Mouse (Mus musculus): ENCODE measurements around the gene Pacs1.
"Not testable (repeated sequence)": the region's sequence is repeated elsewhere in the genome, so short reads cannot be mapped to it uniquely, and the experiment has no call there.

The Pacs1 gene

GRCm38 (mm10) chr19:5267015-5267414 lies 5.9 kb downstream of the Pacs1 start:
- no peak for DNase-seq

- no peak for DNase-seq
Observed at GRCm38 (mm10) chr19:5257140-5257539, 15.8 kb downstream of the Pacs1 start.

- not testable (repeated sequence) for DNase-seq
Observed at GRCm38 (mm10) chr19:5236981-5237380, 35.9 kb downstream of the Pacs1 start.

GRCm38 (mm10) chr19:5232696-5233095 lies 40.2 kb downstream of the Pacs1 start:
- no peak for DNase-seq

GRCm38 (mm10) chr19:5230110-5230509 lies 42.8 kb downstream of the Pacs1 start:
- DNase-seq: no peak

GRCm38 (mm10) chr19:5224624-5225023 lies 48.3 kb downstream of the Pacs1 start:
- no peak for DNase-seq

- no peak for DNase-seq
Observed at GRCm38 (mm10) chr19:5224077-5224476, 48.8 kb downstream of the Pacs1 start.

- no peak for DNase-seq
Observed at GRCm38 (mm10) chr19:5221926-5222325, 51.0 kb downstream of the Pacs1 start.

- not testable (repeated sequence) for DNase-seq
Observed at GRCm38 (mm10) chr19:5221219-5221723, 51.6 kb downstream of the Pacs1 start.

- no peak for DNase-seq
Observed at GRCm38 (mm10) chr19:5220389-5220788, 52.5 kb downstream of the Pacs1 start.

- DNase-seq: no peak
Observed at GRCm38 (mm10) chr19:5201691-5202090, 71.2 kb downstream of the Pacs1 start.

GRCm38 (mm10) chr19:5200617-5201016 lies 72.3 kb downstream of the Pacs1 start:
- DNase-seq: not testable (repeated sequence)

- no peak for DNase-seq
Observed at GRCm38 (mm10) chr19:5198553-5198952, 74.4 kb downstream of the Pacs1 start.

GRCm38 (mm10) chr19:5195417-5196035 lies 77.4 kb downstream of the Pacs1 start:
- peak; percentile 78 for DNase-seq

- DNase-seq: no peak
Observed at GRCm38 (mm10) chr19:5192397-5192796, 80.5 kb downstream of the Pacs1 start.

- no peak for DNase-seq
Observed at GRCm38 (mm10) chr19:5187439-5187838, 85.5 kb downstream of the Pacs1 start.

GRCm38 (mm10) chr19:5181926-5182325 lies 91.0 kb downstream of the Pacs1 start:
- no peak for DNase-seq

GRCm38 (mm10) chr19:5178631-5179030 lies 94.3 kb downstream of the Pacs1 start:
- DNase-seq: no peak

GRCm38 (mm10) chr19:5170430-5170829 lies 102.5 kb downstream of the Pacs1 start:
- DNase-seq: no peak

- no peak for DNase-seq
Observed at GRCm38 (mm10) chr19:5167477-5167876, 105.4 kb downstream of the Pacs1 start.

GRCm38 (mm10) chr19:5164380-5164779 lies 108.5 kb downstream of the Pacs1 start:
- no peak for DNase-seq

- no peak for DNase-seq
Observed at GRCm38 (mm10) chr19:5161913-5162312, 111.0 kb downstream of the Pacs1 start.

GRCm38 (mm10) chr19:5152261-5152660 lies 120.7 kb downstream of the Pacs1 start:
- DNase-seq: no peak

GRCm38 (mm10) chr19:5151741-5152140 lies 121.2 kb downstream of the Pacs1 start:
- DNase-seq: no peak

- peak; percentile 76 for DNase-seq
Observed at GRCm38 (mm10) chr19:5151331-5151730, 121.6 kb downstream of the Pacs1 start.
